Mouse (Mus musculus) layer of hippocampus, postnatal 25 days (tissue): ENCODE data around the gene Tent4b. TPM values are rescaled to one million over a fixed set of nuclear protein-coding genes. Genes with fewer than 3 reads are reported as not detected.
A peak's percentile ranks its signal among the peaks of the same experiment; 100 is the strongest.
"Not testable (repeated sequence)": the region's sequence is repeated elsewhere in the genome, so short reads cannot be mapped to it uniquely, and the experiment has no call there.

Experiments used
- DNase-seq, 2 experiments: peaks; one replicate each; pipeline ENCODE4 v3.0.0; 2022; ENCODE audit warnings: mixed read lengths in 2 of 2, low spot score in 1 of 2; ENCODE audit errors: extremely low spot score in 1 of 2
- total RNA-seq, 2 experiments: library from RNA; stranded (reverse); gene quantifications; 2 replicates each; pipeline ENCODE4 v1.2.3; 2021

Gene Tent4b
- total RNA-seq: 10 to 100 TPM; 31.3 to 38.1 TPM

- peak; percentile 80 to 95 for DNase-seq
These were observed at the start of gene Tent4b for GRCm38 (mm10) chr8:88198945-88199571. Tent4b (plus strand) TSS chr8:88199213.

GRCm38 (mm10) chr8:88150910-88151371, 48.1 kb upstream of the Tent4b start:
- DNase-seq: no peak

DNA sequence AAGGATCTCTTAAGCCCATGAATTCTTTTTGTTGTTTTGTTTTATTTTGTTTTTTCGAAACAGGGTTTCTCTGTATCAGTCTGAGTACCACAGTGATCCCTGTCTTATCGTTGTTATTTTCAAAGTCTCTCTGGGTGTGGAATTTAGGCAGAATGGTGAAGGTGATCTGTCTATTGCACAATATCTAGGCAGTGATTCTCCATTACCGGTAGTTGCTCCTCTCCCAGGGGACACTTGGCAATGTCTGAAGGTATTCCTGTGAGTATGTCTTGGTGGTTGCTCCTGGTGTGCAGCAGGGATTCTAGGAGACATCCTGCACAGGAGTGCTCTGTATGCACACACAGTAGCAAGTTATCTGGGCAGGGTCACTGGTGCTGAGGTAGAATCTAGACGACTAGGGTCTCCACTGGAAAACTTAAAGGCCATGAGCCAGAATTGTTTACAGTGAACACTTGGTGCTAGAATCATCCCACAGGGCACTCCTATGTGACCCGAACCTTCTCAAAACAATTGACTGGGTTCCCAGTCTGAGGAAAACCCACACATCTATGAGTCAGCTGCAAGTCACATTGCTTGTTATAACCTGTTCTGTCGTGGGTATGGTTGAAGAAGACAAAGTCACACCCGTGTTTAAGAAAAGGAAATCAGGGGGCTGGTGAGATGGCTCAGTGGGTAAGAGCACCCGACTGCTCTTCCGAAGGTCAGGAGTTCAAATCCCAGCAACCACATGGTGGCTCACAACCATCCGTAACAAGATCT, 38.6 kb upstream of the Tent4b start:
- no peak for DNase-seq

DNA sequence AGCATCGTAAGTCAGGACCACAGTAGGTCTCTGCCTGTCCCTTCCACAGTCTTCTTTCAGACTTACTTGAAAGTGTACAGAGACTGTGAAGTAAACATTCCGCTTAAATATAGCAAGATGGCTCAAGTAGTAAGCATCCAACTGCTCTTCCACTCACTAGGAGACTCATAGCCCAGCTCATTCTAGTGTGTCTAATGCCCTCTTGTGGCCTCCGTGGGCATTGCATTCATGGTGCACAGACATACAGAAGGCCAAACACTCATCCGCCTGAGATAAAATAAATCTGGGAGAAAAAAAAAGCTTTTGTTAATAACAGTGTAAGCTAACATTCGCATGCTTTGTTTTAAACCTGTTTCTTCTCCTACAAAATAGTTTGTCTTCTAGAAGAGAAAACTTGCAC, 37.6 kb upstream of the Tent4b start:
- peak; percentile 17 to 74 for DNase-seq

- no peak for DNase-seq
These were observed 23.7 kb upstream of the Tent4b start for GRCm38 (mm10) chr8:88175264-88175663.

- no peak for DNase-seq
These were observed 21.7 kb upstream of the Tent4b start for GRCm38 (mm10) chr8:88177291-88177690.

DNA sequence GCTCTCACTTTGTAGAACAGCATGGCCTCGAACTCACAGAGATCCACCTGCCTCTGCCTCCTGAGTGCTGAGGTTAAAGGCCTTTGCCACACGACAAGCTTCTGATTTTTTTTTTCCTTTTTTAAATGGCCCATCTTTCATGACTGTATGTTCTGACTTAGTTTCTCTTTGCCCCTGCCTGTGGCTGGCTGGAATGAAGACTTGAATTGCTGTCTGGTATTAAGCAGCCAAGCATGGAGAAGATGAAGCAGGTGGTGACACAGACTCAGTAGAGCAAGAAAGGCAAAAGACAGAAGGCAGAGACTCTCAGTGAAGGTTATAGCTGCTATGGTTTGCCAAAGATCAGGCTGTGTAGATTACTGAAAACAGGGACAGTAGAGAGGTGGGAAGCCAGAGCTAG, 15.9 kb upstream of the Tent4b start:
- no peak for DNase-seq

DNA sequence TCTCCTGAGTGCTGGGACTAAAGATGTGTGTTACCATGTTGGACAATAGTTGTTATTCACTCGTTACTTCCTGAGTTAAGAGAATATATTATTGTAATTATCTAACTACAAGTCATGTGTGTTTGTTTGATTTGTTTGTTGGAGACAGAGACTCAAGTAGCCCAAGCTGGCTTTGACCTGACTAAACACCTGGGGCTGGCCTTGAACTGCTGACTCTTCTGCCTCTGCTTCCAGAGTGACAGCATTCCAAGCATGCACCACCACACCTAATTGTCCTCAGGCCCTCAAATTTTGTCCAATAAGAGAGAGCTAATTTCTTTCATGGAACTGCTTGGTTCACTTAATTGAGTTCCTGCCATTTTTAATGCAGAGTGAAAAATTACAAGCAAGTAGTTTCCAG, 14.1 kb upstream of the Tent4b start:
- DNase-seq: no peak

DNA sequence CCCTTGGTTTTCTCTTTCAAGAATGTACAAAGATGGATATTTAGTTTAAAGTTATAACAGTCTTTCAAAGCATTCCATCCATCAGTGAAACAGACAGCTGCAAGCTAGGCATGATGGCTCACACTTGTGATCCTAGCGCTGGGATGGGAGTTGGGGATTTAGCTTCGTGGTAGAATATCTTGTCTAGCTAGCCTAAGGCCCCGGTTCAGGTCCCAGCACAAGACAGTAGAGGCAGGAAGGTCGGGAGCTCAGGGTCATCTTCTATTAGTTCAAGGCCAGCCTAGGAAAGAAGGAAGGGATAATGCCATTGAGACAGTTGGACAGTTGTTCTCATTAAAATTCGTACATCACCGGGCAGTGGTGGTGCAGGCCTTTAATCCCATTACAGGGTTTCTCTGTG, 13.3 kb upstream of the Tent4b start:
- no peak for DNase-seq

- DNase-seq: no peak
These were observed 1.7 kb upstream of the Tent4b start for GRCm38 (mm10) chr8:88197328-88197727.

- peak in 1 of 2 experiments; percentile 21 for DNase-seq
These were observed 465 bp upstream of the Tent4b start for GRCm38 (mm10) chr8:88198551-88198944.

- peak in 1 of 2 experiments; percentile 44 for DNase-seq
These were observed 938 bp downstream of the Tent4b start for GRCm38 (mm10) chr8:88199700-88200601.

DNA sequence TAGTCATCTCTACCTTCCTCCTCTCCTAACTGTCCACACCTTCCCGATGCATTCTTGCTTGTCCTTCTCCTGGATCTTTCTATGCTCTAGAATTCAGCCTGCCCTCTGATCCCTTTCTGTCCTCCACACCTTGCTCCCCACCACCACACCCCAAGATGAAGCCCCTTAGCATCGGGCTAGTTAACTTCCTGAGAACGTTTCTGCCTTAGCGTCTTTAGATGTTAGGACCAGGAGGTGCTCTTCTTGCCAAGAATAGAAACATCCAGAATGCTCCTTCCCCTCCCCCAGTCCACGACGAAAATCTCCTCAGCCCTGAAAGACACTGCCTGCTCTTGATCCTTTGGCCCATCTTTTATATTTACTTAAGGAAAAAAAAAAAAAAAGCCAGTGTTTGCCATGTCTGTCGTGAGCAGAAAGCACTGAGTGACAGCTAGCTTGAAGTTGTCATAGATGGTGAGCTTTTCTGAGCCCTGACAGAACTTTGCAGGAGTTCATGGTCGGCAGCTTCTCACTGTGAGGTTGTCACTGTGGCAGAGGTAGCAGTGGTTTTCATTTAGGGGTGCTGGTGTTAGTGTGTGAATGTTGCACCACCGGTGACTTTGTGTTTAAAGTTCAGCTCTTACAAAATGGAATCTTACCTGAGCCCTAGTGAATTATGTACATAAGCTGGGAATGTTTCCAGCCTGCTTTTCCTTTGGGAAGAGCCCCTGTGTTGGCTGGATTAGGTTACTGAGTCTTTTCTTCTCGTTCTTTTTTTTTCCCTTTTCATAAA, 1.9 kb downstream of the Tent4b start:
- DNase-seq: no peak

GRCm38 (mm10) chr8:88201641-88202040, 2.6 kb downstream of the Tent4b start:
- no peak for DNase-seq

DNA sequence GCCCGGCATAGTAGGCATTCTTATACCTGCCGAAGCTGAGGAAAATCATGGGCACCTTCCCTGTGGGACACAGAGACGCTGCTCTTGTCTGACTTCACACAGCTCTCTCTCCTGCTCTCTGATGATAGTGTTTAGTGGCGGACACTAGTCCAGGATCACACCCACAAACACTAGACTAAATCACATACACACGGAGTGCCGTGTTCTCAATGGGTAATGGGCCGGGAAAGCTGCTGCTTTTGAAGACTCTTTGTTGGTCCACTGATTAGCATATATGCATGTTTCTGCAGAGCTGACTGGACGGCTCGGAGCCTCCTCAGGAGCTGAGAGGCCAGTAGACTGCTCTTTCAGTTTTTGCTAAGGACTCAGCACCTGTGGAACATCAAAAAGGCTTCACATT, 7.0 kb downstream of the Tent4b start:
- no peak for DNase-seq

DNA sequence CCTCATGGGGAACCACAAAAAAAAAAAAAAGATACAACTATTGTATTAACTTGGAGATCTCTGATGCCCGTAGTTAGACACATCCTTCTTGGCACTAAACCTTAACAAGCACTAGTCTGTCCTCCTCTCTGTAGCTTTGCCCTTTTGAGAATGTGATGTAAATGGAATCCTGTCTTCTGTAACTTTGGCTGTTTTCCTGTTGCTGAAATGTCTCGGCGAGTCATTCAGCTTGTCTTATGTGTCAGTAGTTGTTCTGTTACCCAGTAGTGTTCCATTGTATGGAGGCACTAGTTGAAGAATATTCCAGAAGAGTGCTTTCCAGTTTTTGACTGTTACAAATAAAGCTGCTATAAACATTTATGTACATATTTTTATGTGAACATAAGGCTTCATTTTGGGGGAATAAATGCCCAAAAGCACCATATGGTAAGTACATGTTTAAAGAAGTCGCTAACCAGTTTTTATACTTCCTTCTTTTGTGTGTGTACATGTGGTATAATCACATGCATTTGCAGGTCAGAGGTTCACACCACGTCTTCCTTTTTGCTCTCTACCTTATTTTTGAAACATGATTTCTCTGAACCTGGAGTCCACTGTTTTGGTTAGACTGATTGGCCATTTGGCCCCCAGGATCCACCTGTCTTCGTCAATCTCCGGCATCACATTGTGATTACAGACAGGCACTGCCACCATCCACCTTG, 8.3 kb downstream of the Tent4b start:
- no peak for DNase-seq

DNA sequence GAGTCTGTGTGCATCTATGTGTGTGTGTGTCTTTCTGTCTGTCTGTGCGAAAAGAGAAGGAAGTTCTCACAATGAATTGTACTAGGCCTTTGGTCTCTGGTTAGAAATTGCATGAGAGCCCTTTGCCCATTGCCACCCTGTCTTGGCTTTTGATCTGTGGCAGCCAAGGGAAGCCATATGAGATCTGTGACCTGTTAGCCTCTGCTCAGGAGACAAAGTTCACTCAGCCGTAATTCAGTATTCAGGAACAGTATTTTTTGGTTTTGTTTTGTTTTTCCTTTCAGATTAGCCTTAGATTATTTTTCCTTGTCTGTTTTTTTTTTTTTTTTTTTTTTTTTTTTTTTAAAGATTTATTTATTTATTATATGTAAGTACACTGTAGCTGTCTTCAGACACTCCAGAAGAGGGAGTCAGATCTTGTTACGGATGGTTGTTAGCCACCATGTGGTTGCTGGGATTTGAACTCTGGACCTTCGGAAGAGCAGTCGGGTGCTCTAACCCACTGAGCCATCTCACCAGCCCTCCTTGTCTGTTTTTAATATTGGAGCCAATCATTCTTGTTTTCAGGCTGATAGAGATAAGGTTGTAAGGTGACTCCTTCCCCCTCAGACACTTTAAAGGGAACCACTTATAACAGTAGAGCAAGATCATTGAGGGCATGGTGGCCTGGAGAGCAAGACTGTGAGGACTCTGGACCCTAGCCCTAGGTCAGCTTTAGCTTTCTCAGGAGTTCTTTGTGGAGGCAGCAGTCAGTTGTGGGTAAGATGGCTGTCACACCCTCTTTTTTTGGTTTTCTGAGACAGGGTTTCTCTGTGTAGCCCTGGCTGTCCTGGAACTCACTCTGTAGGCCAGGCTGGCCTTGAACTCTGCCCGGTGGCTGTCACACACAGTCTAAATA, 11.2 kb downstream of the Tent4b start:
- not testable (repeated sequence) for DNase-seq

- no peak for DNase-seq
These were observed 22.3 kb downstream of the Tent4b start for GRCm38 (mm10) chr8:88221353-88221752.

- no peak for DNase-seq
These were observed 26.3 kb downstream of the Tent4b start for GRCm38 (mm10) chr8:88225358-88225757.
